Mouse (Mus musculus): ENCODE results near the gene Fam129b. TPM values are rescaled to one million over a fixed set of nuclear protein-coding genes. Genes with fewer than 3 reads are reported as not detected.

The Fam129b gene
- 13.8 and 15.4 TPM in 2 replicates for polyA plus RNA-seq (2014; fragmentation: Nextera tagmentation; extraction: Ambion mirVana)

GRCm38 (mm10) chr2:32875675-32876489, at the start of gene Fam129b:
Fam129b (plus strand) TSS chr2:32876114.
- DNase-seq (ENCODE audit: low spot score) (peak; percentile 97), ATAC-seq (replicated peaks; ENCODE audit: low FRiP score) (peak; percentile 91)
- peak within 1 kb of the TSS; percentile 66 for H3K4me3 ChIP-seq (ENCODE audit: low read depth, low read length)

DNA sequence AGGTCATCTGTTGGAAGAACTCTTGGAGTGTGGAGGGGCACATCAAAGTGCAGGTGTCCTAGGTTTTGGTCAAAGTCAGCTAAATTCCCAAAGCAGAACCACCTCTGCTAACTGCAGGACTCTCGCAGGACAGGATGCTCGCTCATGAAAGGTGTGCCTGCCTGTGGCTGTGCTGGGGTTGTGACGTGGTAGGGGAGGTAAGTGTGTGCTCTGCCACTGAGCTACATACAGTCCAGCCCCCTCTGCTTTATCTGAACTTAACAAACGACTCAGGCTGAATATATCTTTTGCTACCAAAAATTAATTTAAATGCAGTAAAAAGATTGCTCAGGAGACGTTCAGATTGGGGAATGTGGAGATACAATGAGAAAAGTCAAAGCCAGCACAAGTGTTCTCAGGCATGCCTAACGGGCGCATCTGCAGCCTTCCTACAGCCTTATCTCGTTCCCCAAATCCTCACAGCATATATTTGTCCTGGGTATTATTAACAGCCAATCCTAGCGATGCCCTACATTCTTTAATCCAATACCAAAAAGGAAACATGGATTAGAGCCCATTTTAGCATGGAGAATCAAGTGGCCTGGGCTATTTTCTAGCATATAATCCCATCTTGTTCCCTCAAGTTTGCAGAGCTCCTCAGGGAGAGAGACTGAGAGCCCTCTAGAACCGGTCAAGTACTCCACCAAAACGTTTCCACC, 46.8 kb upstream of the Fam129b start:
- ATAC-seq (replicated peaks; ENCODE audit: low FRiP score): no peak
- Histone ChIP-seq H3K9me3 (ENCODE audit: control insufficient read depth, low read length) (no peaks in the 10 kb centered on the region), H3K27ac (ENCODE audit: low read depth, low read length) (no peak overlapping the region), H3K4me3 (ENCODE audit: low read depth, low read length) (no peak overlapping the region), H3K9ac (ENCODE audit: low read length) (no peak overlapping the region), H3K4me2 (ENCODE audit: low read depth, low read length, severe bottlenecking) (no peak overlapping the region), H3K27me3 (ENCODE audit: control insufficient read depth, insufficient read depth, low read length) (no peaks in the 10 kb centered on the region), H3K36me3 (ENCODE audit: control insufficient read depth, insufficient read depth, low read length) (no peaks in the 10 kb centered on the region), H3K4me1 (replicated peaks; ENCODE audit: control insufficient read depth, insufficient read depth, low read length) (no peaks in the 10 kb centered on the region; the same call in 1 of the 2 replicates)
- WGBS: 79% methylated on average over 11 of the region's 11 CpGs
- no peak for DNase-seq (ENCODE audit: low spot score)

More at GRCm38 (mm10) chr2:32875675-32876489, at the start of gene Fam129b:
- H3K36me3 ChIP-seq (ENCODE audit: control insufficient read depth, insufficient read depth, low read length): no peaks in the 10 kb centered on the region
- H3K27ac ChIP-seq (ENCODE audit: low read depth, low read length): peak within 1 kb of the TSS; percentile 79
- peak within 1 kb of the TSS; percentile 97 for H3K4me2 ChIP-seq (ENCODE audit: low read depth, low read length, severe bottlenecking)
- no peaks in the 10 kb centered on the region for H3K9me3 ChIP-seq (ENCODE audit: control insufficient read depth, low read length)
- WGBS: under 1% methylated on average over 56 of the region's 68 CpGs
- H3K4me1 ChIP-seq (replicated peaks; ENCODE audit: control insufficient read depth, insufficient read depth, low read length): peaks cover 13% of the 10 kb centered on the region; the same call in 1 of the 2 replicates
- peak within 1 kb of the TSS; percentile 94 for H3K9ac ChIP-seq (ENCODE audit: low read length)
- H3K27me3 ChIP-seq (ENCODE audit: control insufficient read depth, insufficient read depth, low read length): no peaks in the 10 kb centered on the region

DNA sequence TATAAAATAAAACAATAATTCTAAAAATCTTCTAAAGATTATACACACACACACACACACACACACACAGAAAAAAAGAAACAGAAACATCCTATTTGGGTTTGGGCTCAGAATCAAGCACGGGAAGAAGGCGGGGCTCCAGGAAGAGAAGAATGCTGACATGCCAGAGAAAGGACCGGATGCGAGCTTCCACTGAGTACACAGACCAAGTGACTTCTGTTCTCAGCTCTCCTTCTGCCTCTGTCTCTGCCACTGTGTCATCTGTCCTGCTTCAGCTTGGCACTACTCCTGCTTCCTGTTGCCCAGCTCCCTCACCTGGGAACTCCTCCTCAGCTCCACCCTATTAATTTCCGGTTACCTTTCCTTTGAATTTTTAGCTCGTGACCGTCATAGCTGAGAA, 41.4 kb upstream of the Fam129b start:
- DNase-seq (ENCODE audit: low spot score) (no peak), ATAC-seq (replicated peaks; ENCODE audit: low FRiP score) (no peak)
- H3K4me3 ChIP-seq (ENCODE audit: low read depth, low read length): no peak overlapping the region
- no peak overlapping the region for H3K9ac ChIP-seq (ENCODE audit: low read length)
- no peak overlapping the region for H3K27ac ChIP-seq (ENCODE audit: low read depth, low read length)
- no peaks in the 10 kb centered on the region for H3K9me3 ChIP-seq (ENCODE audit: control insufficient read depth, low read length)
- 0 out of 2 replicates have a peak, but pooled peaks cover 2% of the 10 kb centered on the region for H3K4me1 ChIP-seq (replicated peaks; ENCODE audit: control insufficient read depth, insufficient read depth, low read length)
- H3K27me3 ChIP-seq (ENCODE audit: control insufficient read depth, insufficient read depth, low read length): no peaks in the 10 kb centered on the region
- 73% methylated on average over 7 of the region's 7 CpGs for WGBS
- H3K4me2 ChIP-seq (ENCODE audit: low read depth, low read length, severe bottlenecking): no peak overlapping the region
- no peaks in the 10 kb centered on the region for H3K36me3 ChIP-seq (ENCODE audit: control insufficient read depth, insufficient read depth, low read length)

DNA sequence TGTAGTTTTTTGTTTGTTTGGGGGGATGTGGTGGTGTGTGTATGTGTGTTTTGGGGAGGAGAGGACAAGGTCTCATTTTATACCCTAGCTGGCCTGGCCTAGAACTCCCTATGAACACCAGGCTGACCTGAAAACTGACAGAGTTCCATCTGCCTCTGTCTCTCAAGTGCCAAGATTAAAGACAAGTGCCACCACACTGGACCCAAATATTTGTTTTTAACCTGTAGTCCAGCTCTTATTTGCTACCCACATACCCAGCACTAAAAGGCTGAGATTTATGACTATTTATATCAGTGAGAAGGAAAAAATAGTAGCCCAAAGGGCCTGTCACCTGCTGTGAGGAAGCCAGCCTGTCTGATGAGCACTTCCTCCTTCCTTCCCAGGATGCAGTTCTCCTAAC, 40.3 kb upstream of the Fam129b start:
- Histone ChIP-seq H3K4me2 (ENCODE audit: low read depth, low read length, severe bottlenecking) (no peak overlapping the region), H3K4me3 (ENCODE audit: low read depth, low read length) (no peak overlapping the region), H3K9me3 (ENCODE audit: control insufficient read depth, low read length) (no peaks in the 10 kb centered on the region), H3K36me3 (ENCODE audit: control insufficient read depth, insufficient read depth, low read length) (no peaks in the 10 kb centered on the region), H3K27me3 (ENCODE audit: control insufficient read depth, insufficient read depth, low read length) (no peaks in the 10 kb centered on the region), H3K27ac (ENCODE audit: low read depth, low read length) (no peak overlapping the region), H3K9ac (ENCODE audit: low read length) (no peak overlapping the region), H3K4me1 (replicated peaks; ENCODE audit: control insufficient read depth, insufficient read depth, low read length) (0 out of 2 replicates have a peak, but pooled peaks cover 2% of the 10 kb centered on the region)
- ATAC-seq (replicated peaks; ENCODE audit: low FRiP score): no peak
- no peak for DNase-seq (ENCODE audit: low spot score)

GRCm38 (mm10) chr2:32838147-32838884, 37.6 kb upstream of the Fam129b start:
- no peaks in the 10 kb centered on the region for H3K27me3 ChIP-seq (ENCODE audit: control insufficient read depth, insufficient read depth, low read length)
- ATAC-seq (replicated peaks; ENCODE audit: low FRiP score) (no peak), DNase-seq (ENCODE audit: low spot score) (no peak)
- H3K9me3 ChIP-seq (ENCODE audit: control insufficient read depth, low read length): no peaks in the 10 kb centered on the region
- 0 out of 2 replicates have a peak, but pooled peaks cover 2% of the 10 kb centered on the region for H3K4me1 ChIP-seq (replicated peaks; ENCODE audit: control insufficient read depth, insufficient read depth, low read length)
- WGBS: 77% methylated on average over 9 of the region's 9 CpGs
- H3K4me2 ChIP-seq (ENCODE audit: low read depth, low read length, severe bottlenecking): no peak overlapping the region
- H3K4me3 ChIP-seq (ENCODE audit: low read depth, low read length): no peak overlapping the region
- H3K27ac ChIP-seq (ENCODE audit: low read depth, low read length): no peak overlapping the region
- H3K9ac ChIP-seq (ENCODE audit: low read length): no peak overlapping the region
- H3K36me3 ChIP-seq (ENCODE audit: control insufficient read depth, insufficient read depth, low read length): no peaks in the 10 kb centered on the region

GRCm38 (mm10) chr2:32839261-32839660, 36.7 kb upstream of the Fam129b start:
- Histone ChIP-seq H3K27ac (ENCODE audit: low read depth, low read length) (no peak overlapping the region), H3K9me3 (ENCODE audit: control insufficient read depth, low read length) (no peaks in the 10 kb centered on the region), H3K27me3 (ENCODE audit: control insufficient read depth, insufficient read depth, low read length) (no peaks in the 10 kb centered on the region), H3K4me3 (ENCODE audit: low read depth, low read length) (no peak overlapping the region), H3K4me1 (replicated peaks; ENCODE audit: control insufficient read depth, insufficient read depth, low read length) (0 out of 2 replicates have a peak, but pooled peaks cover 2% of the 10 kb centered on the region), H3K9ac (ENCODE audit: low read length) (no peak overlapping the region), H3K36me3 (ENCODE audit: control insufficient read depth, insufficient read depth, low read length) (no peaks in the 10 kb centered on the region), H3K4me2 (ENCODE audit: low read depth, low read length, severe bottlenecking) (no peak overlapping the region)
- DNase-seq (ENCODE audit: low spot score): no peak
- no peak for ATAC-seq (replicated peaks; ENCODE audit: low FRiP score)
- 88% methylated on average over 2 of the region's 2 CpGs for WGBS

- no peak overlapping the region for H3K4me2 ChIP-seq (ENCODE audit: low read depth, low read length, severe bottlenecking)
- H3K4me1 ChIP-seq (replicated peaks; ENCODE audit: control insufficient read depth, insufficient read depth, low read length): peaks cover 2% of the 10 kb centered on the region; the same call in 1 of the 2 replicates
- H3K9me3 ChIP-seq (ENCODE audit: control insufficient read depth, low read length): no peaks in the 10 kb centered on the region
- DNase-seq (ENCODE audit: low spot score) (no peak), ATAC-seq (replicated peaks; ENCODE audit: low FRiP score) (no peak)
- H3K36me3 ChIP-seq (ENCODE audit: control insufficient read depth, insufficient read depth, low read length): no peaks in the 10 kb centered on the region
- no peaks in the 10 kb centered on the region; the same call in 1 of the 2 replicates for H3K27me3 ChIP-seq (ENCODE audit: control insufficient read depth, insufficient read depth, low read length)
- no peak overlapping the region for H3K9ac ChIP-seq (ENCODE audit: low read length)
- no peak overlapping the region for H3K4me3 ChIP-seq (ENCODE audit: low read depth, low read length)
- no peak overlapping the region for H3K27ac ChIP-seq (ENCODE audit: low read depth, low read length)
- WGBS: 75% methylated on average over 5 of the region's 5 CpGs
Observed at GRCm38 (mm10) chr2:32841099-32841498, 34.8 kb upstream of the Fam129b start.

DNA sequence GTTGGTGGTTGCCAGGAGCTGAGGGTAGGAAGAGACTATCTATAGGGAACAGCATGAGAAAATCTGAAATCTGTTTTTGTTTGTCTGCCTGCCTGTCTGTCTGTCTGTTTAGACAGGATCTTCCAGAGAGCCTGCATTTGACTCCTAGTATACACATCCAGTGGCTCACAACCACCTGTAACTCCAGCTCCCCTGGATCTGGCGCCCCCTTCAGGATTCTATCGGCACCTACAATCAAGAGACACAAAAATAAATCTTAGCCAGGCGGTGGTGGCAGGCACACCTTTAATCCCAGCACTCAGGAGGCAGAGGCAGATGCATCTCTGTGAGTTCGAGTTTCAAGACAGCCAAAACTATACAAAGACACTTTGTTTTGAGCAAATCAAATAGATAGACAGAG, 33.4 kb upstream of the Fam129b start:
- DNase-seq (ENCODE audit: low spot score) (no peak), ATAC-seq (replicated peaks; ENCODE audit: low FRiP score) (no peak)
- no peak overlapping the region for H3K4me2 ChIP-seq (ENCODE audit: low read depth, low read length, severe bottlenecking)
- no peaks in the 10 kb centered on the region; the same call in 1 of the 2 replicates for H3K27me3 ChIP-seq (ENCODE audit: control insufficient read depth, insufficient read depth, low read length)
- WGBS: 38% methylated on average over 4 of the region's 4 CpGs
- H3K4me3 ChIP-seq (ENCODE audit: low read depth, low read length): no peak overlapping the region
- H3K27ac ChIP-seq (ENCODE audit: low read depth, low read length): no peak overlapping the region
- H3K36me3 ChIP-seq (ENCODE audit: control insufficient read depth, insufficient read depth, low read length): no peaks in the 10 kb centered on the region
- H3K9ac ChIP-seq (ENCODE audit: low read length): no peak overlapping the region
- no peaks in the 10 kb centered on the region for H3K9me3 ChIP-seq (ENCODE audit: control insufficient read depth, low read length)
- no peaks in the 10 kb centered on the region; the same call in 1 of the 2 replicates for H3K4me1 ChIP-seq (replicated peaks; ENCODE audit: control insufficient read depth, insufficient read depth, low read length)

Measured in forebrain, embryonic 11.5 days (tissue).